25 mouse cellular contexts compared by ENCODE assay signal in genomic region chr1:191109907-191110306, GRCm38 (mm10). TPM values are rescaled to one million over a fixed set of nuclear protein-coding genes. Genes with fewer than 3 reads are reported as not detected.
"Had no signal": no experiment of that assay in that cellular context is flagged by ENCODE, and none has a peak within 500 bp of the region (broad histone marks: within the 10 kb centered on the region; RNA-seq: fewer than 3 reads in every experiment).

No protein-coding gene starts in this region.

- H3K27me3 ChIP-seq: kidney, embryonic 15.5 days; midbrain, embryonic 15.5 days; neural tube, embryonic 12.5 days; neural tube, embryonic 15.5 days had no signal

- H3K9ac ChIP-seq: kidney, embryonic 15.5 days; liver, embryonic 14.5 days; liver, postnatal 0 days; lung, embryonic 14.5 days; midbrain, embryonic 12.5 days; midbrain, embryonic 15.5 days; neural tube, embryonic 12.5 days; neural tube, embryonic 15.5 days had no signal

- H3K4me3 ChIP-seq: kidney, embryonic 15.5 days; midbrain, embryonic 12.5 days; midbrain, embryonic 15.5 days; neural tube, embryonic 12.5 days; neural tube, embryonic 15.5 days had no signal

- DNase-seq: kidney, adult 11 months; kidney, adult 8-10 months; kidney, postnatal 10 days; kidney, postnatal 36 days; liver, postnatal 0 days; lung, embryonic 14.5 days; retina, postnatal 1 day; spleen, adult 18-20 months; thymus, adult 18-20 months; thymus, postnatal 36 days had no signal

- H3K4me1 ChIP-seq: midbrain, embryonic 12.5 days; midbrain, embryonic 15.5 days; neural tube, embryonic 12.5 days; neural tube, embryonic 15.5 days had no signal

- H3K9me3 ChIP-seq: kidney, embryonic 15.5 days; midbrain, embryonic 12.5 days; midbrain, embryonic 15.5 days; neural tube, embryonic 12.5 days; neural tube, embryonic 15.5 days had no signal

- H3K4me2 ChIP-seq: kidney, embryonic 15.5 days; lung, embryonic 14.5 days; midbrain, embryonic 12.5 days; midbrain, embryonic 15.5 days; neural tube, embryonic 12.5 days; neural tube, embryonic 15.5 days had no signal

- H3K27ac ChIP-seq: kidney, embryonic 15.5 days; liver, embryonic 14.5 days; midbrain, embryonic 12.5 days; midbrain, embryonic 15.5 days; neural tube, embryonic 12.5 days; neural tube, embryonic 15.5 days had no signal

- ATAC-seq: liver, postnatal 0 days; lung, postnatal 0 days; midbrain, embryonic 15.5 days had no signal

- H3K36me3 ChIP-seq: kidney, embryonic 15.5 days; midbrain, embryonic 12.5 days; midbrain, embryonic 15.5 days; neural tube, embryonic 12.5 days; neural tube, embryonic 15.5 days had no signal

RNA-seq across cellular contexts. Expression of gene Batf3, which starts 12.3 kb away (rescaled TPM):
- total RNA-seq: layer of hippocampus, postnatal 14 days had no signal

RNA-seq across cellular contexts. Expression of gene Fam71a, which starts 54.7 kb away (rescaled TPM):
- total RNA-seq: layer of hippocampus, postnatal 14 days; left cerebral cortex, adult 18-20 months; left cerebral cortex, postnatal 25 days; liver, adult 2 months had no signal
- polyA plus RNA-seq: kidney, embryonic 15.5 days; limb, embryonic 11.5 days; limb, embryonic 14.5 days; liver, adult 2 months; liver, embryonic 14.5 days; liver, postnatal 0 days; lung, embryonic 14.5 days; lung, postnatal 0 days; midbrain, embryonic 12.5 days; midbrain, embryonic 15.5 days; neural tube, embryonic 12.5 days; neural tube, embryonic 15.5 days; stomach, embryonic 16.5 days; urinary bladder, adult 2 months had no signal
